Mouse (Mus musculus): ENCODE results near the gene Ccr3. TPM values are rescaled to one million over a fixed set of nuclear protein-coding genes. Genes with fewer than 3 reads are reported as not detected.
"Not testable (repeated sequence)": the region's sequence is repeated elsewhere in the genome, so short reads cannot be mapped to it uniquely, and the experiment has no call there.

The Ccr3 gene
- total RNA-seq, 2 experiments from 2014 or later, result not detected

DNA sequence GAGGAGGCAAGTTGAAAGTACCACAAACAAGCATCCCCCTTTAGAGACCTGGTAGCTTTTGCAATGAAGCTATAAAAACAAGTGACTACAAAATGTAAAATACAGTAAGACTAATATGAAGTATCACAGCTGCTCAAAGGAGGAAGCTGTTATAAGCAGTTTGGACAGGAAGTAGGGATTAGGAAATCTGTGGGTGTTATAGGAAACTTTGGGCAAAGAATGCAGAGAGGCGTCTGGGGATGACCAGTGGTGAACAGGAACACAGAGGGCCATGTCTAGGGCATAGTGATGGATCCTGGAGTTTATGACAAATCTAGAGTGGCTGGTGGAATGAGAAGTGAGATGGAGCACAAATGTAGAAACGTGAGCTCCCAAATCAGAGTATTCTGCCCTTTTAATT is 31.8 kb downstream of the Ccr3 start:
- DNase-seq, result peak in 1 of 2 experiments; percentile 45

DNA sequence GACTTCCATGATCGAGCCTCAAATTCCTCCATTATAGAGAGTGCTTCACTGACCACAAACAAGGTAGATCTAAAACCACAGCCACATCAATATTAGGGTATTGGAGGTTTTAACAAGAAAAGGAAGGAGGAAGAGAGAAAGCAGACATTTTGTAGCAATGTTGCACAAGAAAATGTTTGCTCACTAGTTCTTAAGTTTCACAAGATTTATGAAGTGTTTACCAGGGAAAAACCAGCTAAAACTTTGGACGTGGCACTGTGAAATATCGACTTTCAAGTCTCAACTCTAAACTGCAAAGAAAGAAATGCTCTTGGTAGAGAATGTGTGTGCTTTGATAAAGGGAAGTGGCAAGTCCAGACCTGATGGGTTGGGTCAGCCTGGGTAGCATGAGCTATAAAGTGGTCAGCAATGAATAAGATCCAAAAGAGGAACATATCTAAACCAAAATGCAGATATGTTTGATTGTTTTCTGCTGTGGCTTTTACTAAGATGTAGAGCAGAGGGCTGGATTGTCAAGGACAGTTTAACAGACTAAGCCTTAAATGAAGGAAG is 34.5 kb downstream of the Ccr3 start:
- DNase-seq, result no peak

DNA sequence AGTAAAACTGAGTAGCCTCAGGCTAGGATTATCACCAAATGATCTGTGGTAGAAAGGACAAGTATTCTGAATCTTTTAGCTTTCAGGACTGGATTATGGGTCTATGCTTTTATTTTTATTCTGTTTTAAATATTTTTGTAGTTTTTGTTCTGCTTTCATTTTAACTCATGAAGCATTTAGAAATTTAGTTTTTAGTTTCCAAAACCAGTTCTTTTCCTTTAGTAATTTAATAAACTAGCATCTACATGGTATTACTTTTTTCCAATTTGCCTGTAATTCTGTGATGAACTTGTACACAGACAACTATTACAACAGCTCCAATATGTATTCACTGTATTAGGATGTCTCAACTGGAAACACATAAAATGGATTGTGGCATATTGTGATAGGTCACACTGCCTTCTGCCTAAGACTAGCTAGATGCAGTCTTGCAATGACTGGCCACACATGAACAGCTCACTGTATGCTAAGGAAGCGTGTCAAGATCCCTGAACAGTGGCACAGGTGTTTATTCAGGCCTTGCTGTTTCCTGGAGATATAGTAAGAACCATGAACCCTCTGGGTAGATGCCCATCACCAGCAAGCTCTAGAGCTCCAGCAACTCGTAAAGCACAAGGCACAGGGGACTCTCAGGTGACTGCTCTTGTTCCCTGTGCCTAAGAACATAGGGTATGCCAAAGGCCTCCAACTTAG is 38.0 kb downstream of the Ccr3 start:
- DNase-seq, result no peak

GRCm38 (mm10) chr9:124061474-124062432 is 40.0 kb downstream of the Ccr3 start:
- not testable (repeated sequence) for DNase-seq

DNA sequence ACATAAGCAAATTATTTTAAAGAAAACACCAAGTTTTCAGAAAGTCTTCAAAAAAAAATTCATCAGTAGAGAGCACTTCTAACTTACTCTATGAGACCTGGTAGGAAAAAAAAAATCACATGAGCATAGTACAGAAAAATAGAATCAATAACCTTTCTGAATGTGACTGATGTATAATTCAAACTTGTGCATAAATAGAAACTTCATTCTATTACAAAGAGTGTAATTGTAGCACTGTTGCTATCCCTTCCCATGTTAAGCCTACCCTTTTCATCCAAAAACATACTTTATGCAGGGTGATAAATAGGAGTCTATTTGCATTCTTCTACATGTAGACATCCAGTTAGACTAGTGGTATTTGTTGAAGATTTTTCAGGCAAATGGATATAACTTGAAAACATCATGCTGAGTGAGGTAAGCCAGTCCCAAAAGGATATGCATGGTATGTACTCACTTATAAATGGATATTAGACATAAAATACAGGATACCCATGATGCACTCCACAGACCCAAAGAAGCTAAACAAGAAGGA is 44.9 kb downstream of the Ccr3 start:
- DNase-seq, result no peak

GRCm38 (mm10) chr9:124068098-124069058 is 46.6 kb downstream of the Ccr3 start:
- DNase-seq, result peak in 1 of 2 experiments; percentile 23

DNA sequence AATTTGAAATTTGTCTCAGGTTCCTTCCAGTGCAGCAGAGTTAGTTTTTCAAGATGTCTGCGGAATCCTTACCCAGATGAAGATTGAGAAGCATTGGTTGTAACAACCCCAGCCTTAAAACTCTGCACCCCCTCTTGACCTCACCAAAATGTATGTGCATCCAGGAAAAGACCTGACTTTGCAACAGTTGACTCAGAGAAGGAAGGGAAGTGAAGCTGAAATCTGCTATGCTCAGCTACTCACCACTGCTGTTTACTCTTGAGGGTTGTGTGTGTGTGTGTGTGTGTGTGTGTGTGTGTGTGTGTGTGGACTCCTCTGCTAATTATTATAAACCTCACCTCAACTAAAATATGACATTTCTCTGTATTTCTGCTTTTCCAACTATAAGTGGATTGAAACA is 49.7 kb downstream of the Ccr3 start:
- peak in 1 of 2 experiments; percentile 39 for DNase-seq

- DNase-seq, result no peak
Observed at GRCm38 (mm10) chr9:124079803-124080202, 58.0 kb downstream of the Ccr3 start.

GRCm38 (mm10) chr9:124080471-124080870 is 58.7 kb downstream of the Ccr3 start:
- DNase-seq, result not testable (repeated sequence)

Other genes starting within 250 kb of the Ccr3 start
- gene Cxcr6, start 215.5 kb upstream of the Ccr3 start, total RNA-seq (2021), result under 1 TPM; 0.17 to 0.39 TPM
- 100 to 1,000 TPM; 257 TPM for gene Fyco1, start 170.1 kb upstream of the Ccr3 start, total RNA-seq (2021)
- under 1 TPM in 1 of 2 experiments, not detected in 1; 0.13 TPM for gene Xcr1, start 159.9 kb upstream of the Ccr3 start, total RNA-seq (2021)
- under 1 TPM; 0.31 to 0.47 TPM for gene Ccr1, start 53.3 kb upstream of the Ccr3 start, total RNA-seq (2021)
- not detected for gene Ccr1l1, start 43.6 kb upstream of the Ccr3 start, total RNA-seq (2021)
- gene Ccr2, start 80.0 kb downstream of the Ccr3 start, total RNA-seq (2021), result under 1 TPM; 0.33 to 0.42 TPM
- 1 to 10 TPM in 1 of 2 experiments, under 1 TPM in 1; 0.80 to 1.1 TPM for gene Ccr5, start 99.6 kb downstream of the Ccr3 start, total RNA-seq (2021)

All from heart, adult 18-20 months (tissue).